Mouse (Mus musculus): ENCODE measurements around the gene Skint6. TPM values are rescaled to one million over a fixed set of nuclear protein-coding genes. Genes with fewer than 3 reads are reported as not detected.

Skint6 gene
- not detected in 3 replicates for total RNA-seq (2017)

- no peak for ATAC-seq (replicated peaks; ENCODE audit: insufficient number of reproducible peaks, low FRiP score, low TSS enrichment, poor library complexity, severe bottlenecking)
These were observed at the start of gene Skint6 for GRCm38 (mm10) chr4:113286873-113287272. Gene Skint6 (minus strand): TSS chr4:113286973.

- no peak for ATAC-seq (replicated peaks; ENCODE audit: insufficient number of reproducible peaks, low FRiP score, low TSS enrichment, poor library complexity, severe bottlenecking)
These were observed 34.1 kb upstream of the Skint6 start for GRCm38 (mm10) chr4:113320911-113321310.

GRCm38 (mm10) chr4:113301773-113302473, 15.2 kb upstream of the Skint6 start:
- no peak for ATAC-seq (replicated peaks; ENCODE audit: insufficient number of reproducible peaks, low FRiP score, low TSS enrichment, poor library complexity, severe bottlenecking)

- ATAC-seq (replicated peaks; ENCODE audit: insufficient number of reproducible peaks, low FRiP score, low TSS enrichment, poor library complexity, severe bottlenecking): no peak
These were observed 23.3 kb downstream of the Skint6 start for GRCm38 (mm10) chr4:113263363-113264060.

GRCm38 (mm10) chr4:113245808-113246207, 41.0 kb downstream of the Skint6 start:
- ATAC-seq (replicated peaks; ENCODE audit: insufficient number of reproducible peaks, low FRiP score, low TSS enrichment, poor library complexity, severe bottlenecking): no peak

- no peak for ATAC-seq (replicated peaks; ENCODE audit: insufficient number of reproducible peaks, low FRiP score, low TSS enrichment, poor library complexity, severe bottlenecking)
These were observed 219.2 kb downstream of the Skint6 start for GRCm38 (mm10) chr4:113067621-113068020.

- ATAC-seq (replicated peaks; ENCODE audit: insufficient number of reproducible peaks, low FRiP score, low TSS enrichment, poor library complexity, severe bottlenecking): peak; percentile 56; the same call in 1 of the 2 replicates
These were observed 307.6 kb downstream of the Skint6 start for GRCm38 (mm10) chr4:112979160-112979559.

GRCm38 (mm10) chr4:112790646-112791045, 496.1 kb downstream of the Skint6 start:
- ATAC-seq (replicated peaks; ENCODE audit: insufficient number of reproducible peaks, low FRiP score, low TSS enrichment, poor library complexity, severe bottlenecking): no peak

GRCm38 (mm10) chr4:112774766-112775165, 512.0 kb downstream of the Skint6 start, which contains the start of gene Skint10:
Gene Skint10 (minus strand): TSS chr4:112774866.
- no peak for ATAC-seq (replicated peaks; ENCODE audit: insufficient number of reproducible peaks, low FRiP score, low TSS enrichment, poor library complexity, severe bottlenecking)
